Mouse (Mus musculus) embryo, embryonic 10.5 days (tissue): Measurements from ENCODE around the gene Tmem63b.
"Not testable (repeated sequence)": the region's sequence is repeated elsewhere in the genome, so short reads cannot be mapped to it uniquely, and the experiment has no call there.

ENCODE experiments used
- DNase-seq: peaks from one replicate; pipeline ENCODE4 v3.0.0-alpha.2; 2015; ENCODE audit warnings: low spot score

The Tmem63b gene

GRCm38 (mm10) chr17:45671821-45672220 is 14.9 kb downstream of the Tmem63b start:
- peak; percentile 35 for DNase-seq

DNA sequence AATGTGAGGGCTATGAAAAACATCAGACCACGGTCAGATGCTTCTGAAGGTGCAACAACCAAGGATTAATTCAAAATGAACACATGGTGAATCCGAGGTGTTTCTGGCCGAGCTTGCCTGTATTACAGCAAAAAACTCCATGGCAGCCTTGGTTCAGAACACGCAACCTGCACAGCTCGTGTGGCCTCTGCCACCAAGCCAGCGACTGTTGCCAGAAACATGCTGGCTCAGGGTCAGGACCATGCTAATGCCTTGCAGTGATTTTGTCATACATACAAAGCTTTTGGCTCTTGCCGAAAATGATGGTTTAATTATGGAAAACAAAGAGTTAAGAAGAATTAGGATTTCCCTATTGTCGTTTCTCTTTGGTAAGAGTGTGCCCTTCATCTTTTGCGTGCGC is 18.7 kb downstream of the Tmem63b start:
- DNase-seq = no peak

- DNase-seq = no peak
Measured at GRCm38 (mm10) chr17:45667481-45667880, 19.2 kb downstream of the Tmem63b start.

- DNase-seq = no peak
Measured at GRCm38 (mm10) chr17:45666091-45666490, 20.6 kb downstream of the Tmem63b start.

GRCm38 (mm10) chr17:45664608-45665007 is 22.1 kb downstream of the Tmem63b start:
- DNase-seq = no peak

- DNase-seq = peak; percentile 82
Measured at GRCm38 (mm10) chr17:45663106-45663919, 23.4 kb downstream of the Tmem63b start.

GRCm38 (mm10) chr17:45659225-45659624 is 27.5 kb downstream of the Tmem63b start, which contains the start of gene Capn11:
Capn11 (minus strand) TSS chr17:45659325.
- DNase-seq = no peak

DNA sequence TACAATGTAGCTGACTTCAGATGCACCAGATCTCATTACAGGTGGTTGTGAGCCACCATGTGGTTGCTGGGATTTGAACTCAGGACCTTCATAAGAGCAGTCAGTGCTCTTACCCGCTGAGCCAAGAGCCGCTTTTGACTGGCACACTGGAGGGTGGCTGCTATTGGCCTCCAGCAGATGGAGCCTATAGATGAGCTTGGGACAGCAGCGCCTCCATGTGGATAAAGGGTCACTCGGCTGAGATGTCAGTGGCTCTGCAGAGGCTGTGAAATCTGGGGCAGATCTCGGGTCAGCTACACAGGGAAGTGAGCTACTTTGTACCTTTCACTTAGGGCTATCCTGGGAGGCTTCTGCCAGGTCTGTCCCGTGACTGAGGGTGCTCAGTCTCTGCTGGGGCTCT is 30.9 kb downstream of the Tmem63b start:
- peak; percentile 50 for DNase-seq

DNA sequence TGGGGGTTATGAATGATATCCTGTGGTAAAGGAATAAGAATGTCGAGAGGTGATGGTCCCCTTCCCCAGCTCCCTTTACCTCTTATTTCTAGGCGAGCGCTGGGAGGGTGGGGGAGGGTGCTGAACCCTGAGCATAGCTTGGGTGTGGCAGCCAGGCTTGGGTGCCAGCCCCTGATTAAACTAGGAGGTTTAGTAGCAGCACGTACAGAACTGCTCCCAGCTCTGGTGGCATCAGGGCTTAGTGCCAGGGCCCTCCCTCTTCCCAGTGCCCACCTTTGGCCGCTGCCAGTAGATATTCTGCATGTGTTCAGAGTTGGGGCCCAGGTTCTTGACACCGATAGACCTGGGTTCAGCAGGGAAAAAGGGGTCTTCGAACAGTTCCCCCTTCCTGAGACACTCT is 33.5 kb downstream of the Tmem63b start:
- DNase-seq = no peak

GRCm38 (mm10) chr17:45644185-45644584 is 42.5 kb downstream of the Tmem63b start:
- no peak for DNase-seq

DNA sequence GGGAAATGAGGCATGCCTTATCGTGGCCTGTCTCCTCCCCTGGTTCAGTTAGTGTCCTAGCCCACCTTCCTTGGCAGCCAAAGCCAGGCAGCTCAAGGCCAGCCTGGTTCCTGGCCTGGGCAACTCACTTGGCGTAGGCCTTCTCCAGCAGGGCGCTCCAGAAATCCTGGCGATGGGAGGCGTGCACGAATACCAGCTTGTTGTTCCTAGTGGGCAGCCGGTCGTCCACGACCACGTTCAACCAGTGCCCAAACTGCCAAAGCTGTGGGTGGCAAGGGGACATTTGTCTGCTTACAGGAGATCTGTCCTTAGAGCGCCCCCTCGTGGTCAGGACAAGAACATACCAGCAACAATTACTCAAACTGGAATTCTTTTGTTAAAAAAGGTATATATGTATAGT is 44.0 kb downstream of the Tmem63b start:
- DNase-seq = peak; percentile 82

GRCm38 (mm10) chr17:45641981-45642380 is 44.7 kb downstream of the Tmem63b start:
- DNase-seq = no peak

DNA sequence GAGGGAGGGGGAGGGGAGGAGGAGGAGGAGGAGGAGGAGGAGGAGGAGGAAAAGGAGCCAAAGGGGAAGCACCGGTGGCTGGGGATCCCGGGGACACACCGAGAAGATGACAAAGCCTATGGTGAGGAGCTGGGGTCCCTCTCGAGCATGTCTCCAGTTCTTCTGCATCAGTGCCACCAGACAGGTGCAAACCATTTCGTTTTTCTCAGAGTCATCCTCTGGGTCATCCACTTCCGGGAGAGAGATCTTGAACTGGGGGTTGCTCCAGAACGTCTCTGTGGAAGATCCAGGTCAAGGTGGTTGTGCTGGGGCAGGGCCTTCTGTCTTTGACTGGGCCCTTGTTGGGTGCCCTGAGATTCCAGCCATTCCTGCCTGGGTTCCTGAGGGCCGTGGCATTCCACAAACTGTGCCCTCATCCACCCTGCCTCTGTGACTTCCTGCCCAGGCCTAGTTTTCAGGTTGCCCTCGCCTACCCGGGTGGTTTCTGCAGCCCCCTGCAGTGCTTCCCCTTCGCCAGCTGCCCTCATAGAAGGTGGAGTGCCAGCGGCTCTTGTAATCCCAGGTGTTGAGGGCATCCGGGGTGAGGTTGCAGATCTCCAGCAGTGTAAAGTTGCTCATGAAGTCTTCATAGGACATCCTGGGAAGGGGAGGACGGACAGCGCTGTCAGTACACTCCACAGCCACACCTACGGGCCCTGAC is 48.0 kb downstream of the Tmem63b start:
- DNase-seq = no peak

- no peak for DNase-seq
Measured at GRCm38 (mm10) chr17:45634033-45634432, 52.7 kb downstream of the Tmem63b start.

DNA sequence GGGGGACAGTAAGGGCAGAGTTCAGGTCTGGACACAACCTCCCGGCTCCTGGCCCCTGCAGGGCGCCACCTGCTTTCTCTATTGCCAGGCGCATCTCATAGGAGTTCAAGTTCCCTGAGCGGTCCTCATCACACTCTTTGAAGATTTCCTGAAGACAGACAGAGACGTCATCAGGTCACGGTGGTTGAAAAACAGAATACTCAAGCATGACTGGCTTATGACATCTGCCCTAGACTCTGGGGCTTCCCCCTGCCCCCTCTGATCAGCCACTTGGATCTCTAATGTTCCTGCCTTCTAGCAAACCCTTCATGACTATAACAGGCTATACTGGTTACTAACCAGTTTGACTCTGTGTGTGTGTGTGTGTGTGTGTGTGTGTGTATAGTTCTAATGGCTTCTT is 54.8 kb downstream of the Tmem63b start:
- no peak for DNase-seq

DNA sequence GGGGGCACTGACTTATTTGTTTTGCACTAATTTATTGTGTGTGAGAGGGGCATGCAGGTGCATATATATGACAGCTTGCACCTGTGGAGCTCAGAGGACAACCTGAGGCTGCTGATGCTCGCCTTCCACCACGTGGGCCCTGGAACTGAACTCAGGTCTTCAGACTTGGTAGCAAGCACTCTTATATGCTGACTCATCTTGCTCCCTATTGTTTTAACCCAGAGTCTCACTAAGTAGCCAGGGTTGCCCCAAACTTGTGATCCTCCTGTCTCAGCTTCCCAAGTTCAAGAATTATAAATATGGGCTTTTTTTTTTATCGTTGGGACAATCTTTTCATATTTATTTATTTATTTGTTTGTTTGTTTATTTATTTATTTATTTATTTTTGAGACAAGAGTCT is 55.7 kb downstream of the Tmem63b start:
- no peak for DNase-seq

- peak; percentile 89 for DNase-seq
Measured at GRCm38 (mm10) chr17:45629861-45630694, 56.6 kb downstream of the Tmem63b start.

GRCm38 (mm10) chr17:45628885-45629855 is 57.5 kb downstream of the Tmem63b start:
- DNase-seq = no peak

DNA sequence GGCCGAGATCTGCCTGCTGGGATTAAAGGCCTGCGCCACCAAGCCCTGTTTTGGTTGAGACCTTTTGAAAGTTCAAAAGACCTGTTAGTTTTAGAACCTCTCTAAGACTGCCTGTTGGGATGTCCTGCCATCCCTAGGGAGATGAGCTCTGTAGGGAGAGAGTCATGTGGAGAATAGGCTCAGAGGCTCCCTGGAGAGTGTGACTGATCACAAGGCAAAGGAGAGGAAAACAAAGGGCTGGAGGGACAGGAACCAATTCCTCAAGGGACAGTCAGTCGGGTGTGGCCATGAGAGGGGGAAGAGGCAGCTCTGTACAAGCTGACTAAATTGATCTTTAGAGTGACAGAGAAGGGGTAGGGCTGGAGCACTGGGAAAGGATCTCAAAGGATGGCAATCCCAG is 58.5 kb downstream of the Tmem63b start:
- DNase-seq = no peak

DNA sequence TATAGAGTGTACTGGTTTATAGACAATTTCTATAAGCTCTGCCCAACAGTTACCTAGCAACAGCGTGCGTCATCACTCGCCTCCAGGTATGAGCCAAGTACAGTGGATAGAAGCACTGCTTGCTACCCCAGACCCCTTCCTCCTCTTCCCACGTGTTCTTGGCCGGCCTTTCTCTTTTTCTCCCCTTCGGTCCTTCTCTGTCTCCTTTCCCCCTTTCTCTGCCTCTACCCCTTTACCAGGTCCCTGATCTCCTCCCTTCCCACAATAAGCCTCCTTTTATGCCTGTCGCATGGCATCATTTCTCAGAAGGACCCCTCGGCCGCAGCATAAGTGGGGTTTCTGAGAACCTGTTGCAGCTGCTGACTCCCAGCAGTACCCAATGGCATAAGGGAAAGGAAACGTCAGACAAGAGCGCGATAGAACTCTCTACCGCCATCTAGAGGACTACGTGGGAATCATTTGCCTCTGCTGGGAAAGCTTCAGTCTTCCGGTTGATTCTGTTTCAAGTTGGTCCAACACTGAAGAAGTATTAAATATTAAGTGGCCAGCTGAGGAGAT is 60.0 kb downstream of the Tmem63b start:
- DNase-seq = peak; percentile 96

DNA sequence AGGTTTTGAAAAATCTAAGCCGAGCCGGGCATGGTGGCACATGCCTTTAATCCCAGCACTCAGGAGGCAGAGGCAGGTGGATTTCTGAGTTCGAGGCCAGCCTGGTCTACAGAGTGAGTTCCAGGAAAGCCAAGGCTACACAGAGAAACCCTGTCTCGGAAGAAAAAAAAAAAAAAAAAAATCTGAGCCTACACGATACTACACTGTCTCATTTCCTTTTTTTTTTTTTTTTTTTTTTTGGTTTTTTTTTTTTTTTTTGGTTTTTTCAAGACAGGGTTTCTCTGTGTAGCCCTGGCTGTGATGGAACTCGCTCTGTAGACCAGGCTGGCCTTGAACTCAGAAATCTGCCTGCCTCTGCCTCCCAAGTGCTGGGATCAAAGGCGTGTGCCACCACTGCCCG is 63.3 kb downstream of the Tmem63b start:
- DNase-seq = not testable (repeated sequence)
